Mouse (Mus musculus) monocyte, adult 2 months (primary cell): ENCODE results near the gene Osbpl6.

Source experiments
- DNase-seq, 2 experiments: peaks; one replicate each; pipeline ENCODE4 v3.0.0; 2022; ENCODE audit warnings: low spot score in 2 of 2, low read depth in 1 of 2

The Osbpl6 gene

GRCm38 (mm10) chr2:76496006-76496748, 89.9 kb downstream of the Osbpl6 start:
- DNase-seq, result no peak

GRCm38 (mm10) chr2:76496749-76497140, 90.4 kb downstream of the Osbpl6 start:
- DNase-seq, result no peak

GRCm38 (mm10) chr2:76498891-76499290, 92.6 kb downstream of the Osbpl6 start:
- no peak for DNase-seq

GRCm38 (mm10) chr2:76504122-76504839, 98.0 kb downstream of the Osbpl6 start:
- no peak for DNase-seq

- no peak for DNase-seq
These were observed 98.7 kb downstream of the Osbpl6 start for GRCm38 (mm10) chr2:76504989-76505388.

- no peak for DNase-seq
These were observed 105.0 kb downstream of the Osbpl6 start for GRCm38 (mm10) chr2:76511281-76511721.

- DNase-seq, result no peak
These were observed 105.8 kb downstream of the Osbpl6 start for GRCm38 (mm10) chr2:76512133-76512532.

- DNase-seq, result no peak
These were observed 106.6 kb downstream of the Osbpl6 start for GRCm38 (mm10) chr2:76512888-76513287.

- DNase-seq, result no peak
These were observed 107.0 kb downstream of the Osbpl6 start for GRCm38 (mm10) chr2:76513296-76513695.

- no peak for DNase-seq
These were observed 111.2 kb downstream of the Osbpl6 start for GRCm38 (mm10) chr2:76517471-76517870.

- no peak for DNase-seq
These were observed 112.2 kb downstream of the Osbpl6 start for GRCm38 (mm10) chr2:76518407-76519063.

- no peak for DNase-seq
These were observed 115.3 kb downstream of the Osbpl6 start for GRCm38 (mm10) chr2:76521585-76521984.

- no peak for DNase-seq
These were observed 118.1 kb downstream of the Osbpl6 start for GRCm38 (mm10) chr2:76524451-76524850.

GRCm38 (mm10) chr2:76525645-76526044, 119.3 kb downstream of the Osbpl6 start:
- DNase-seq, result no peak

- no peak for DNase-seq
These were observed 126.3 kb downstream of the Osbpl6 start for GRCm38 (mm10) chr2:76532490-76533126.

GRCm38 (mm10) chr2:76534932-76535331, 128.6 kb downstream of the Osbpl6 start:
- DNase-seq, result no peak

GRCm38 (mm10) chr2:76541900-76542299, 135.6 kb downstream of the Osbpl6 start:
- DNase-seq, result no peak

- DNase-seq, result no peak
These were observed 136.6 kb downstream of the Osbpl6 start for GRCm38 (mm10) chr2:76542921-76543320.

- no peak for DNase-seq
These were observed 139.2 kb downstream of the Osbpl6 start for GRCm38 (mm10) chr2:76545539-76545938.

GRCm38 (mm10) chr2:76548171-76548570, 141.9 kb downstream of the Osbpl6 start:
- DNase-seq, result no peak

- DNase-seq, result no peak
These were observed 142.5 kb downstream of the Osbpl6 start for GRCm38 (mm10) chr2:76548836-76549235.
